In the genomic region with DNA sequence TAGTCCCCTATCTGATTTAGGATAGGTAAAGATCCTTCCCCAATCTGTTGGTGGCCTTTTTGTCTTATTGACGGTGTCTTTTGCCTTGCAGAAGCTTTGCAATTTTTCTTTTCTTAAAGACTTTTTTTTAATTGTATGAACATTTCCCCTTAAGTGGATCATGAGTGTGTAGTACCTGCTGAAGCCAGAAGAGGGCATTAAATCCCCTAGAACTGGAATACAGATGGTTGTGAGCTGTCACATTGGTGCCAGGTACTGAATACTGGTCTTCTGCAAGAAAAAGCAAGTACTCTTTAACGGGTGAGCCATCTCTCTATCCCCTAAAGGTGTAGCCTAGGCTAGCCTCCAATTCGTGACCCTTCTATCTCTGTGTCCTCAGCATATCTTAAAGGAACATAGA, we compare ENCODE assay signal across 28 mouse cellular contexts. TPM values are rescaled to one million over a fixed set of nuclear protein-coding genes. Genes with fewer than 3 reads are reported as not detected.
DNase-seq lines count a peak whose midpoint lies in the region; ATAC-seq and TF ChIP-seq lines count a peak whose summit lies in the region.
"Had no signal": no experiment of that assay in that cellular context is flagged by ENCODE, and none has a peak within 500 bp of the region (broad histone marks: within the 10 kb centered on the region; RNA-seq: fewer than 3 reads in every experiment).

No protein-coding gene starts in this region.

- no peaks in the 10 kb centered on the region for H3K9me3 ChIP-seq in kidney, postnatal 0 days (replicated peaks; ENCODE audit: low read length)
- no peaks in the 10 kb centered on the region for H3K9me3 ChIP-seq in kidney, embryonic 15.5 days (replicated peaks)
- H3K9me3 ChIP-seq in ES-E14 (ENCODE audit: control insufficient read depth, insufficient read depth, low read depth, low read length), result no peaks in the 10 kb centered on the region
- no peaks in the 10 kb centered on the region for H3K9me3 ChIP-seq in forebrain, embryonic 10.5 days
- H3K9me3 ChIP-seq: forebrain, embryonic 12.5 days; heart, embryonic 10.5 days; hindbrain, embryonic 15.5 days; midbrain, embryonic 10.5 days; neural tube, embryonic 15.5 days had no signal

- no peak overlapping the region for H3K27ac ChIP-seq in kidney, postnatal 0 days
- H3K27ac ChIP-seq in kidney, embryonic 15.5 days, result no peak overlapping the region
- no peak overlapping the region for H3K27ac ChIP-seq in ES-E14 (ENCODE audit: insufficient read depth, low read depth, low read length, poor library complexity, severe bottlenecking)
- no peak overlapping the region for H3K27ac ChIP-seq in forebrain, embryonic 10.5 days
- H3K27ac ChIP-seq: forebrain, embryonic 12.5 days; gastrocnemius, adult 2 months; heart, embryonic 10.5 days; hindbrain, embryonic 15.5 days; left cerebral cortex, adult 2 months; liver, embryonic 14.5 days; macrophage; midbrain, embryonic 10.5 days; neural tube, embryonic 15.5 days had no signal

- H3K9ac ChIP-seq in kidney, postnatal 0 days (ENCODE audit: low read depth, low read length), result no peak overlapping the region
- H3K9ac ChIP-seq in kidney, embryonic 15.5 days, result no peak overlapping the region
- H3K9ac ChIP-seq in ES-E14 (ENCODE audit: insufficient read depth, low read depth, low read length, poor library complexity, severe bottlenecking), result no peak overlapping the region
- H3K9ac ChIP-seq: forebrain, embryonic 12.5 days; hindbrain, embryonic 15.5 days; liver, embryonic 14.5 days; neural tube, embryonic 15.5 days had no signal

- no peaks in the 10 kb centered on the region for H3K4me1 ChIP-seq in kidney, postnatal 0 days (replicated peaks; ENCODE audit: insufficient read depth, low read length)
- H3K4me1 ChIP-seq in kidney, embryonic 15.5 days, result peaks cover 11% of the 10 kb centered on the region
- no peaks in the 10 kb centered on the region for H3K4me1 ChIP-seq in ES-E14 (ENCODE audit: control insufficient read depth in 2 of 2, insufficient read depth in 2 of 2, low read length in 2 of 2, poor library complexity in 1 of 2)
- no peaks in the 10 kb centered on the region for H3K4me1 ChIP-seq in forebrain, embryonic 10.5 days
- H3K4me1 ChIP-seq: forebrain, embryonic 12.5 days; heart, embryonic 10.5 days; midbrain, embryonic 10.5 days had no signal

- no peaks in the 10 kb centered on the region for H3K27me3 ChIP-seq in kidney, postnatal 0 days (ENCODE audit: insufficient read depth, low read length)
- no peaks in the 10 kb centered on the region for H3K27me3 ChIP-seq in kidney, embryonic 15.5 days
- H3K27me3 ChIP-seq in forebrain, embryonic 10.5 days (ENCODE audit: poor library complexity, severe bottlenecking), result no peaks in the 10 kb centered on the region
- H3K27me3 ChIP-seq: forebrain, embryonic 12.5 days; hindbrain, embryonic 15.5 days; neural tube, embryonic 15.5 days had no signal

- DNase-seq in kidney, postnatal 0 days (ENCODE audit: low spot score), result no peak
- peak; percentile 34 for DNase-seq in 416B (ENCODE audit: low read depth)
- peak; percentile 28 for DNase-seq in ES-E14 (ENCODE audit: low read depth, low spot score)
- no peak for DNase-seq in forebrain, embryonic 10.5 days (ENCODE audit: extremely low spot score, low spot score)
- DNase-seq in testis, postnatal 14 days (ENCODE audit: low spot score), result no peak
- DNase-seq: adrenal gland, postnatal 36 days; cerebellum, adult 9-11 months; gastrocnemius, adult 2 months; kidney, postnatal 4 days; layer of hippocampus, adult 9-11 months had no signal

- no peak overlapping the region for H3K4me2 ChIP-seq in kidney, postnatal 0 days (ENCODE audit: low read length)
- no peak overlapping the region for H3K4me2 ChIP-seq in kidney, embryonic 15.5 days
- H3K4me2 ChIP-seq: forebrain, embryonic 12.5 days; hindbrain, embryonic 15.5 days; neural tube, embryonic 15.5 days had no signal

- peak; percentile 20; the same call in 1 of the 2 replicates for TF ChIP-seq CTCF in kidney, postnatal 0 days (IDR thresholded peaks at IDR 0.05; ENCODE audit: low read depth)

- no peak for ATAC-seq in kidney, postnatal 0 days (replicated peaks; ENCODE audit: low FRiP score, low read depth)
- ATAC-seq in kidney, embryonic 15.5 days (replicated peaks; ENCODE audit: low FRiP score), result no peak
- ATAC-seq in megakaryocyte progenitor cell, adult 5-6 weeks (replicated peaks; ENCODE audit: poor library complexity), result 0 out of 2 replicates have a peak, but pooled peaks have one; percentile 29
- no peak for ATAC-seq in monocyte, adult 5-6 weeks (replicated peaks; ENCODE audit: insufficient number of reproducible peaks, low FRiP score, low TSS enrichment, poor library complexity, severe bottlenecking)
- ATAC-seq: intestine, postnatal 0 days; midbrain, embryonic 16.5 days had no signal

- H3K4me3 ChIP-seq in kidney, postnatal 0 days (replicated peaks; ENCODE audit: low read depth, low read length), result no peak overlapping the region
- no peak overlapping the region for H3K4me3 ChIP-seq in kidney, embryonic 15.5 days (replicated peaks)
- no peak overlapping the region for H3K4me3 ChIP-seq in ES-E14 (ENCODE audit: insufficient read depth in 1 of 2, low read depth in 1 of 2, low read length in 2 of 2, poor library complexity in 1 of 2, severe bottlenecking in 1 of 2)
- no peak overlapping the region for H3K4me3 ChIP-seq in forebrain, embryonic 10.5 days
- H3K4me3 ChIP-seq: forebrain, embryonic 12.5 days; gastrocnemius, adult 2 months; heart, embryonic 10.5 days; hindbrain, embryonic 15.5 days; left cerebral cortex, adult 2 months; midbrain, embryonic 10.5 days; neural tube, embryonic 15.5 days had no signal

- in situ Hi-C loops in ES-E14 (cut with MboI; ENCODE audit: low sequenced_read_pairs in 2 of 2, unreplicated experiment in 2 of 2), result no loop called here

- WGBS in kidney, postnatal 0 days, result 84% methylated on average over 3 of the region's 3 CpGs
- 84% methylated on average over 3 of the region's 3 CpGs for whole genome bisulfite sequencing in kidney, embryonic 15.5 days
- WGBS in forebrain, embryonic 10.5 days, result 79% methylated on average over 3 of the region's 3 CpGs

- no peaks in the 10 kb centered on the region for H3K36me3 ChIP-seq in kidney, postnatal 0 days (ENCODE audit: insufficient read depth, low read length)
- H3K36me3 ChIP-seq in kidney, embryonic 15.5 days, result no peaks in the 10 kb centered on the region
- no peaks in the 10 kb centered on the region for H3K36me3 ChIP-seq in ES-E14 (ENCODE audit: control insufficient read depth, insufficient read depth, low read length, poor library complexity, severe bottlenecking)
- H3K36me3 ChIP-seq in forebrain, embryonic 10.5 days (replicated peaks), result no peaks in the 10 kb centered on the region
- H3K36me3 ChIP-seq: forebrain, embryonic 12.5 days; heart, embryonic 10.5 days; hindbrain, embryonic 15.5 days; midbrain, embryonic 10.5 days; neural tube, embryonic 15.5 days had no signal

TF ChIP-seq in ES-E14, 5 proteins besides CTCF, POLR2A, EP300 and RAD21:
- no peak for TF ChIP-seq ZNF384 (IDR thresholded peaks at IDR 0.05; ENCODE audit: low read depth, low read length)
- peak; percentile 75; the same call in 1 of the 2 replicates for TF ChIP-seq ZC3H11A (IDR thresholded peaks at IDR 0.05; ENCODE audit: borderline replicate concordance, low read depth, low read length)

RNA-seq across cellular contexts. Expression of a gene that starts 32.4 kb away (rescaled TPM):
- polyA plus RNA-seq in kidney, postnatal 0 days (2015; fragmentation: Nextera tagmentation; extraction: Ambion mirVana), result not detected in 2 replicates
- polyA plus RNA-seq in kidney, embryonic 15.5 days (2015; fragmentation: Nextera tagmentation; extraction: Ambion mirVana), result not detected in 2 replicates
- total RNA-seq in ES-E14 (2012; rRNA removed), result not detected in 2 replicates
- not detected in 2 replicates for total RNA-seq in megakaryocyte progenitor cell, adult 5-6 weeks (2015)
- not detected in 2 replicates for total RNA-seq in megakaryocyte progenitor cell, adult 5-6 weeks (2017)
- not detected in 3 replicates for total RNA-seq in monocyte, adult 5-6 weeks (2017)
- not detected in 2 replicates for polyA plus RNA-seq in forebrain, embryonic 10.5 days (2016; fragmentation: Nextera tagmentation; extraction: Ambion mirVana)
- total RNA-seq: adrenal gland, postnatal 36 days; gastrocnemius, adult 2 months; hematopoietic stem cell, adult 5-6 weeks; left cerebral cortex, adult 2 months had no signal
- polyA plus RNA-seq: C2C12; embryonic facial prominence, embryonic 11.5 days; forebrain, embryonic 12.5 days; heart, embryonic 10.5 days; kidney, embryonic 14.5 days; limb, embryonic 14.5 days; liver, embryonic 14.5 days; macrophage; midbrain, embryonic 10.5 days had no signal

Comparison
In these comparisons a context has a peak if more than half of its experiments do, and no peak if none do; other contexts are left out.
1. DNase-seq: peak in 416B (single experiment) and ES-E14 (single experiment); none in kidney, postnatal 0 days (single experiment), forebrain, embryonic 10.5 days (single experiment) and testis, postnatal 14 days (single experiment).